Mouse (Mus musculus) megakaryocyte, embryonic 14.5 days (primary cell): ENCODE results near the gene Cdkn2d. TPM values are rescaled to one million over a fixed set of nuclear protein-coding genes. Genes with fewer than 3 reads are reported as not detected.

Source experiments
- H3K27me3 ChIP-seq: replicated peaks from 2 replicates; pipeline ENCODE3; 2012; ENCODE audit warnings: inconsistent platforms
- H3K36me3 ChIP-seq: replicated peaks from 2 replicates; pipeline ENCODE3; 2012; ENCODE audit warnings: low read length, inconsistent platforms, mixed read lengths
- H3K4me1 ChIP-seq: 2 replicates; pipeline ENCODE4 v1.6.1; 2012; ENCODE audit warnings: inconsistent platforms
- H3K4me3 ChIP-seq: replicated peaks from 2 replicates; pipeline ENCODE3; 2012; ENCODE audit warnings: moderate library complexity, mild to moderate bottlenecking, inconsistent platforms
- H3K9me3 ChIP-seq: 2 replicates; pipeline ENCODE4 v1.6.1; 2012; ENCODE audit warnings: inconsistent platforms
- FLI1 ChIP-seq: IDR thresholded peaks from 2 replicates; pipeline ENCODE4 v1.6.1; 2012; ENCODE audit warnings: low read length, inconsistent platforms, mixed read lengths
- GATA1 ChIP-seq: IDR thresholded peaks from 3 replicates; pipeline ENCODE4 v1.6.1; 2012; ENCODE audit warnings: mixed read lengths, low read length, inconsistent platforms, borderline replicate concordance
- polyA plus RNA-seq: library from polyadenylated mRNA; stranded (reverse); fragments of >175 nt; gene quantifications from 2 replicates; pipeline ENCODE4 v1.2.3, GENCODE M21; 2012; ENCODE audit warnings: low replicate concordance; ENCODE audit not compliant: insufficient read depth

The Cdkn2d gene
- polyA plus RNA-seq, 1 experiment = 248 TPM

DNA sequence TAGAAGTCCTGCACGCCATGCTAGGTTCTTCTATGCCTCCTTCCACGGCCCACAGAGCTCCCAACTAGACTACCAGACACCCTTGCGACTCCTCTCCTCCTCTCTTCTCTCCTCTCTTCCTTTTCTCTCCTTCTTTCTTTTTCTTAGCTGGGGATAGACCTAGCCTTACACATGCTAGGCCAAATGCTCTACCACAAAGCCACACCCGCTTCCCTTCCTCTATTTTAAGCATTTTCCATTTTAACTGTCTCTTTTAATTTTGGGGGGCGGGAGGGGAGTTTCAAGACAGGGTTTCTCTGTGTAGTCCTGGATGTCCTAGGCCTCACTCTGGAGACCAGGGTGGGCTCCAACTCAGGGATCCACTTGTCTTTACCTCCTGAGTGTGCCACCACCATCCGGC, 27.6 kb upstream of the Cdkn2d start:
- peaks cover 61% of the 10 kb centered on the region for H3K4me1 ChIP-seq
- H3K9me3 ChIP-seq = no peaks in the 10 kb centered on the region
- peak overlapping the region; percentile 31 for H3K4me3 ChIP-seq
- H3K36me3 ChIP-seq = peaks cover 3% of the 10 kb centered on the region
- H3K27me3 ChIP-seq = no peaks in the 10 kb centered on the region
- TF ChIP-seq GATA1 (no peak), FLI1 (no peak)

GRCm38 (mm10) chr9:21316696-21317095, 25.5 kb upstream of the Cdkn2d start:
- Histone ChIP-seq H3K9me3 (no peaks in the 10 kb centered on the region), H3K4me1 (peaks cover 54% of the 10 kb centered on the region), H3K4me3 (no peak overlapping the region), H3K27me3 (peaks cover under 1% of the 10 kb centered on the region), H3K36me3 (no peaks in the 10 kb centered on the region)
- TF ChIP-seq GATA1 (no peak), FLI1 (no peak)

DNA sequence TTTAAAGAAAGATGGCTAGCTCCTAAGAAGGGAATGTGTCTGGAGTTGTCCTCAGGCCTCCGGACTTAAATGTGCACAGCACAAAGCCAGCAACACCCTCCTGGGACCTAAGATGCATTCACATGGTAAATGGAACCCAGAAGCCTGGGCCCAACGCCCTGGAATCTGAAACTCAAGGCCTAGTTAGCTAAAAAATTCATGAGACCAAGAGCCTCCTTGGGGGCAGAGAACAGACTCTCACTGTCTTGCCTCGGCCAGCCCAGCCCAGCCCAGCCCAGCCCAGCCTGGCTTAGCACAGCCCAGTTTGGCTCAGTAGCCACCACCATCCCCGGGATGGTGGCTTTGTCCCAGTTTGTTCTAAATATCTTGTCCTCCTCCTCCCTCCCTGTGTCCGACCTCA, 24.2 kb upstream of the Cdkn2d start:
- no peaks in the 10 kb centered on the region for H3K9me3 ChIP-seq
- H3K4me1 ChIP-seq = peaks cover 51% of the 10 kb centered on the region
- TF ChIP-seq FLI1 (no peak), GATA1 (no peak)
- H3K4me3 ChIP-seq = no peak overlapping the region
- H3K36me3 ChIP-seq = no peaks in the 10 kb centered on the region
- H3K27me3 ChIP-seq = peaks cover 2% of the 10 kb centered on the region

- Histone ChIP-seq H3K4me3 (no peak overlapping the region), H3K27me3 (peaks cover 2% of the 10 kb centered on the region), H3K9me3 (no peaks in the 10 kb centered on the region), H3K4me1 (peaks cover 51% of the 10 kb centered on the region), H3K36me3 (no peaks in the 10 kb centered on the region)
- TF ChIP-seq GATA1 (no peak), FLI1 (no peak)
These were observed 23.3 kb upstream of the Cdkn2d start for GRCm38 (mm10) chr9:21314367-21315140.

- no peaks in the 10 kb centered on the region for H3K9me3 ChIP-seq
- peaks cover 55% of the 10 kb centered on the region for H3K4me1 ChIP-seq
- H3K36me3 ChIP-seq = no peaks in the 10 kb centered on the region
- TF ChIP-seq FLI1 (no peak), GATA1 (no peak)
- H3K27me3 ChIP-seq = peaks cover 2% of the 10 kb centered on the region
- H3K4me3 ChIP-seq = peak overlapping the region; percentile 14
These were observed 22.2 kb upstream of the Cdkn2d start for GRCm38 (mm10) chr9:21313394-21313793.

- H3K9me3 ChIP-seq = no peaks in the 10 kb centered on the region
- H3K4me1 ChIP-seq = peaks cover 49% of the 10 kb centered on the region
- H3K27me3 ChIP-seq = peaks cover 2% of the 10 kb centered on the region
- H3K4me3 ChIP-seq = no peak within 1 kb of the TSS
- no peak for TF ChIP-seq FLI1
- TF ChIP-seq GATA1 = no peak
- H3K36me3 ChIP-seq = no peaks in the 10 kb centered on the region
These were observed 20.9 kb upstream of the Cdkn2d start, which contains the start of gene Ap1m2 for GRCm38 (mm10) chr9:21312134-21312533. Ap1m2 (minus strand) TSS chr9:21312337.

GRCm38 (mm10) chr9:21311695-21312094, 20.5 kb upstream of the Cdkn2d start:
- H3K4me1 ChIP-seq = peaks cover 46% of the 10 kb centered on the region
- peaks cover 2% of the 10 kb centered on the region for H3K27me3 ChIP-seq
- H3K36me3 ChIP-seq = no peaks in the 10 kb centered on the region
- no peaks in the 10 kb centered on the region for H3K9me3 ChIP-seq
- H3K4me3 ChIP-seq = no peak overlapping the region
- no peak for TF ChIP-seq FLI1
- TF ChIP-seq GATA1 = no peak

- H3K4me1 ChIP-seq = peaks cover 45% of the 10 kb centered on the region
- H3K36me3 ChIP-seq = no peaks in the 10 kb centered on the region
- H3K4me3 ChIP-seq = peak overlapping the region; percentile 44
- H3K27me3 ChIP-seq = peaks cover 2% of the 10 kb centered on the region
- TF ChIP-seq FLI1 (no peak), GATA1 (no peak)
- no peaks in the 10 kb centered on the region for H3K9me3 ChIP-seq
These were observed 18.0 kb upstream of the Cdkn2d start for GRCm38 (mm10) chr9:21309150-21309741.

- H3K27me3 ChIP-seq = peaks cover 2% of the 10 kb centered on the region
- peaks cover 37% of the 10 kb centered on the region for H3K4me1 ChIP-seq
- H3K4me3 ChIP-seq = no peak overlapping the region
- H3K9me3 ChIP-seq = peaks cover 4% of the 10 kb centered on the region
- TF ChIP-seq FLI1 (no peak), GATA1 (no peak)
- no peaks in the 10 kb centered on the region for H3K36me3 ChIP-seq
These were observed 13.9 kb upstream of the Cdkn2d start for GRCm38 (mm10) chr9:21305065-21305464.

DNA sequence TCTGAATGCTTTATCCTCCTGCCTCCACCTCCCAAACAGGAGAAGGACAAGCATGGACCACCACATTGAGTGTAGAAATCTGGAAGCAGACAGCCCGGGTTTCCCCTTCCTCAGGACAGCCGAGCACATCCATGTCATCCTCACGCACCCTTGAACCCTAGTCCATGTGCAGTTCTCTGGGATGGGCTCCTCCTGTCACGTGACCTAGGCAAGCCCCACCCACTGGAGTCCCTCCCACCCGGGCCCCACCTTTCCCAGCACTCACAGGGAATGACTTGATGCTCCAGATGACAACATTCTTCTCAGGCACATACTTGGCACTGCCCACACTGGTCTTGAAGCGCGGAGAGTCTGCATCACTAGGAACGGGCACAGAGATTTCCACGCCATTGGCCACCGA, 7.8 kb upstream of the Cdkn2d start:
- Histone ChIP-seq H3K4me3 (no peak overlapping the region), H3K9me3 (peaks cover 7% of the 10 kb centered on the region), H3K4me1 (peaks cover 32% of the 10 kb centered on the region), H3K27me3 (peaks cover 2% of the 10 kb centered on the region), H3K36me3 (no peaks in the 10 kb centered on the region)
- TF ChIP-seq FLI1 = no peak
- no peak for TF ChIP-seq GATA1
